Mouse (Mus musculus) neural tube, embryonic 11.5 days (tissue): ENCODE results near the gene 9530068E07Rik. TPM values are rescaled to one million over a fixed set of nuclear protein-coding genes. Genes with fewer than 3 reads are reported as not detected.

Experiments used
- ATAC-seq: fragments of 200-750 bp; cut with Nextera tagmentation; 2 replicates; pipeline ENCODE4 v1.8.0; 2017; ENCODE audit warnings: moderate number of reproducible peaks, mild to moderate bottlenecking, moderate TSS enrichment, moderate library complexity; ENCODE audit not compliant: insufficient read depth, low FRiP score, low TSS enrichment
- DNase-seq: peaks from one replicate; pipeline ENCODE4 v3.0.0-alpha.2; 2015; ENCODE audit warnings: low spot score
- H3K27ac ChIP-seq: fragments of 300-500 bp; sonication (generic); 2 replicates; pipeline ENCODE4 v1.5.1; 2014; ENCODE audit warnings: low read depth, mild to moderate bottlenecking, low read length
- H3K27me3 ChIP-seq: fragments of 300-500 bp; sonication (generic); 2 replicates; pipeline ENCODE4 v1.6.1; 2014; ENCODE audit warnings: mild to moderate bottlenecking, low read length, mixed read lengths; ENCODE audit not compliant: control insufficient read depth, insufficient read depth
- H3K36me3 ChIP-seq: fragments of 300-500 bp; sonication (generic); 2 replicates; pipeline ENCODE4 v1.6.1; 2014; ENCODE audit warnings: mild to moderate bottlenecking, low read length, moderate library complexity, mixed read lengths; ENCODE audit not compliant: control insufficient read depth, insufficient read depth
- H3K4me1 ChIP-seq: fragments of 300-500 bp; sonication (generic); 2 replicates; pipeline ENCODE4 v1.6.1; 2014; ENCODE audit warnings: low read length, mixed read lengths; ENCODE audit not compliant: control insufficient read depth, insufficient read depth
- H3K4me2 ChIP-seq: fragments of 300-500 bp; sonication (generic); 2 replicates; pipeline ENCODE4 v1.6.1; 2014; ENCODE audit warnings: low read depth, mild to moderate bottlenecking, moderate library complexity
- H3K4me3 ChIP-seq: fragments of 300-500 bp; sonication (generic); 2 replicates; pipeline ENCODE4 v1.5.1; 2014; ENCODE audit warnings: low read depth, low read length
- H3K9ac ChIP-seq: fragments of 300-500 bp; sonication (generic); 2 replicates; pipeline ENCODE4 v1.6.1; 2014; ENCODE audit warnings: mild to moderate bottlenecking, low read length
- H3K9me3 ChIP-seq: fragments of 300-500 bp; sonication (generic); 2 replicates; pipeline ENCODE4 v1.6.1; 2016; ENCODE audit warnings: low read length; ENCODE audit not compliant: control insufficient read depth
- WGBS: fragments of 180-500 bp; shearing (Covaris S2); extraction: QIAGEN DNeasy Blood & Tissue Kit; methylation state at CpG from one replicate; pipeline ENCODE4 v1.1.7; 2014; 5-methylcytosine and 5-hydroxymethylcytosine counted together
- polyA plus RNA-seq: library from polyadenylated mRNA; unstranded; fragments of >200 nt; fragmentation: Nextera tagmentation; extraction: Ambion mirVana; gene quantifications from 2 replicates; pipeline ENCODE4 v1.2.1, GENCODE M21; 2014

The 9530068E07Rik gene
- polyA plus RNA-seq, 1 experiment from 2014 or later = 185 TPM

DNA sequence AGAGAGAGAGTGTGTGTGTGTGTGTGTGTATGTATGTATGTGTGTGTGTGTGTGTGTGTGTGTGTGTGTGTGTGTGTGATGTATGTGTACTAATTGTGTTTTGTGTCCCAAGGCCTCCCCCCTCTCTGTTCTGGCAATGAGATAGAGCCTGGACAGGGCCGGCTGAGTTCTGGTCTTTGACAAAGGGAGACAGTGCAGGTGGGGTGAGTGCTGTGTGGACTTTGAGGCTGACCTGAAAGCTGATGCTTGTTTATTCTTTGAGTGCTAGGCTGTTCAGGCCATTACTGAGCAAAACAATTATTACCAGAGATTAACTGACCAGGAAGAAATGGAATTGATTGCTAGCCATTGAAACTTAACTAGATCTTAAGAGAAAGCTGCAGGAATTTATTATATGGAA lies 6.3 kb downstream of the 9530068E07Rik start:
- peaks cover 14% of the 10 kb centered on the region for H3K36me3 ChIP-seq
- WGBS = 71% methylated on average over 1 of the region's 1 CpGs
- H3K4me3 ChIP-seq = no peak overlapping the region
- no peak overlapping the region for H3K27ac ChIP-seq
- no peaks in the 10 kb centered on the region for H3K4me1 ChIP-seq
- DNase-seq (no peak), ATAC-seq (no peak)
- no peaks in the 10 kb centered on the region for H3K27me3 ChIP-seq
- H3K9ac ChIP-seq = no peak overlapping the region
- H3K4me2 ChIP-seq = no peak overlapping the region
- no peaks in the 10 kb centered on the region for H3K9me3 ChIP-seq

DNA sequence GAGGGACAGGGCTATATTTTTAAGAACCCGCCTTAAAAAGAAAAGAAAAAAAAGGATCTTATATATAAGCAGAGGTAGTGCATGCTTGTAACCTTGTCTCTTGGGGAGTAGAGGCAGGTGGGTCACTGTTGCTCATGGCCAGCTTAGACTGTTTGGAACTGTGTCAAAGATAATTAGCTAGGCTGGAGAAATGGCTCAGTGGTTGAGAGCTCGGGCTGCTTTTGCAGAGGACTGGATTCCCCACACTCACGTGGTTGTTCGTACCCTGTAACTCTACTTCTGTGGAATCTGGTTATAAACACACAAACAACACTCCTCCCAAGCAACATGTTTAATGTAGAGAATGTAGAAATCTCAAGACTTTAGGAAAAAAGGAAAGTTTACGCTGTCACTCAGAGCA lies 8.0 kb downstream of the 9530068E07Rik start:
- DNase-seq (no peak), ATAC-seq (no peak)
- H3K4me3 ChIP-seq = no peak overlapping the region
- H3K27ac ChIP-seq = no peak overlapping the region
- H3K9ac ChIP-seq = no peak overlapping the region
- H3K36me3 ChIP-seq = peaks cover 16% of the 10 kb centered on the region
- H3K9me3 ChIP-seq = no peaks in the 10 kb centered on the region
- H3K27me3 ChIP-seq = no peaks in the 10 kb centered on the region
- WGBS = 96% methylated on average over 5 of the region's 5 CpGs
- H3K4me2 ChIP-seq = no peak overlapping the region
- no peaks in the 10 kb centered on the region for H3K4me1 ChIP-seq

DNA sequence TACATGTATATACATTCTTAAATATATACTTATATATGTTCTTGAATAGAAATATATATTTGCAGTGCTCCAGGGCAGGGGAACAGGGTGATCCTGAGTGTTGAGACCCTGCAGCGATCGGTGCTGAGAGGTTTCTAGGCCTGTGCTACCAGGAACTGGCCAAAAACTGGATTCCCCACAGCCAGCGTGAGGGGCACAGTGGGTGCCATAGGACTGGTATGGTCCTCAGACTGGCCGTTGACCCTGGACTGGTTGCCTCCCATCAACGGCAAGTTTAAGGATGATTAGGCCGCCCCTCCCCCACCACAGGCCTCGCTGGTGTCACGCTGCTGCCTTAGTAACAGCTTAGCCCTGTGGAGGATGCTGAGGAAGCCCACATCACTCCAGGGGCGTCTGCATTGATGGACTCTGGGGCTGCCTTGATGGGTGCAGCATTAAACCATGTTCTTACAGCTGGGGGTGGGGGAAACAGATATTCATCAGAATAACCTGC lies 9.0 kb downstream of the 9530068E07Rik start:
- ATAC-seq (no peak), DNase-seq (no peak)
- H3K27me3 ChIP-seq = no peaks in the 10 kb centered on the region
- no peak overlapping the region for H3K4me2 ChIP-seq
- peaks cover 16% of the 10 kb centered on the region for H3K36me3 ChIP-seq
- H3K27ac ChIP-seq = no peak overlapping the region
- no peak overlapping the region for H3K9ac ChIP-seq
- H3K9me3 ChIP-seq = no peaks in the 10 kb centered on the region
- WGBS = 80% methylated on average over 9 of the region's 9 CpGs
- H3K4me1 ChIP-seq = no peaks in the 10 kb centered on the region
- no peak overlapping the region for H3K4me3 ChIP-seq

DNA sequence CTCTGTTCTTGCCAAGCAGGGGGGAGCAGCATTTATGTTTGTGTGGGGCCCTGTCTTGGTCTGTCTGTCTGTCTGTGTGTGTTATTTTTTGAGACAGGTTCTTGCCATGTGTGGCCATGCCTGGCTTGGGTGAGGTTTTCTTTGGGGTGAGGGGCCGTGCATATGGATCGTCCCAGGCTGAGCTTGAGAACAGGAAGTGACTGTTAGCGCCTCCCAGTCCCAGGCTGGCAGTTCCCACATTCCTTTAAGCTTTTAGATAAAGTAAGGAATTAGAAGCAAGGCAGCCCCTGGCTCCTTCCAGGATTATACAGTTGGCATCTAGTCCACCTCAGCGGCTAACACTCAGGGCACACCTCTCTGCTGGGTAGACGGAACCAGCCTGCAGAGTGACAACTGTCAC lies 13.1 kb downstream of the 9530068E07Rik start:
- no peak overlapping the region for H3K4me3 ChIP-seq
- H3K36me3 ChIP-seq = peaks cover 10% of the 10 kb centered on the region
- no peaks in the 10 kb centered on the region for H3K4me1 ChIP-seq
- WGBS = 74% methylated on average over 5 of the region's 5 CpGs
- H3K9me3 ChIP-seq = no peaks in the 10 kb centered on the region; the same call in 1 of the 2 replicates
- H3K27me3 ChIP-seq = no peaks in the 10 kb centered on the region
- no peak overlapping the region for H3K27ac ChIP-seq
- DNase-seq (no peak), ATAC-seq (no peak)
- H3K9ac ChIP-seq = no peak overlapping the region
- H3K4me2 ChIP-seq = no peak overlapping the region

DNA sequence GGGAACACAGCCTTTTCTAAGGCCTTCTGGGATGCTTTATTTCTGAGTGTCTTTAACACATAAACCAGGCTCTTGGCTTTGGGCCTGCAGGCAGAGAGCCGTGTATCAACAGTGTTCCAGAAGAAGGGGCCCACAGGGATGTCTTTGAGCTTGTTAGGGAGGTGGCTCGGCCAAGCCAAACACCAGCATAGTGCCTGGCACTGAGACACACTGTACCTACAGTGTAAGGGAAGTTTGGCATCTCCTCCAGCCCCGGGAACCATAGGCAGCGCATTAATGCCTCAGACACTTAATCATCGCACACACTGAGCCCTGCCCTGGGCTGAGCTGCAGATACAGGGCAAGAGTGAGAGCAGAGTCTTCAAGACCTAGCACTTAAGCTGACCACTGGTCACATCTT lies 22.1 kb downstream of the 9530068E07Rik start:
- H3K4me3 ChIP-seq = no peak overlapping the region
- DNase-seq (no peak), ATAC-seq (no peak)
- H3K27me3 ChIP-seq = no peaks in the 10 kb centered on the region
- no peak overlapping the region for H3K27ac ChIP-seq
- no peaks in the 10 kb centered on the region for H3K9me3 ChIP-seq
- no peaks in the 10 kb centered on the region for H3K36me3 ChIP-seq
- 86% methylated on average over 5 of the region's 5 CpGs for WGBS
- H3K4me2 ChIP-seq = no peak overlapping the region
- H3K4me1 ChIP-seq = peaks cover 8% of the 10 kb centered on the region; the same call in 1 of the 2 replicates
- H3K9ac ChIP-seq = no peak overlapping the region

DNA sequence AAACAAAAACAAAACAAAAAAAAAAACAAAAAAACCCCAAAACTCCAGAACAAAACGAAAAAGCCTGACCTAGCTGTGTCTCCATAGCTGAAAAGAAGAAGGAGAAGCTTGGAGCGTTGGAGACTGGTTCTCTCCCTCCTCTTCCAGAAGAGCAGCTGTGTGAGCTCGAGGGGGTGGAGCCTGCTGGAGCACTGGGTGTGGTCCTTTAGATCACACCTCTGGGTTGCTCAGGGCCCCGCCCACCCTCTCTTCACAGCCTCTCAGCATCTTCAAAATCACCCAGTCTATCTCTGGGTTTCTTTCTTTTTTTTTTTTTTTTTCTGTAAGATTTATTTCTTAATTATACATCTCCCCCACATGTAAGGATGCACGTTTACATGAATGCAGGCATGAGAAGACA lies 23.0 kb downstream of the 9530068E07Rik start:
- Histone ChIP-seq H3K4me1 (peaks cover 8% of the 10 kb centered on the region; the same call in 1 of the 2 replicates), H3K9ac (no peak overlapping the region), H3K4me3 (no peak overlapping the region), H3K9me3 (no peaks in the 10 kb centered on the region), H3K27me3 (no peaks in the 10 kb centered on the region), H3K36me3 (no peaks in the 10 kb centered on the region), H3K27ac (no peak overlapping the region), H3K4me2 (no peak overlapping the region)
- 54% methylated on average over 5 of the region's 5 CpGs for WGBS
- DNase-seq (no peak), ATAC-seq (no peak)

DNA sequence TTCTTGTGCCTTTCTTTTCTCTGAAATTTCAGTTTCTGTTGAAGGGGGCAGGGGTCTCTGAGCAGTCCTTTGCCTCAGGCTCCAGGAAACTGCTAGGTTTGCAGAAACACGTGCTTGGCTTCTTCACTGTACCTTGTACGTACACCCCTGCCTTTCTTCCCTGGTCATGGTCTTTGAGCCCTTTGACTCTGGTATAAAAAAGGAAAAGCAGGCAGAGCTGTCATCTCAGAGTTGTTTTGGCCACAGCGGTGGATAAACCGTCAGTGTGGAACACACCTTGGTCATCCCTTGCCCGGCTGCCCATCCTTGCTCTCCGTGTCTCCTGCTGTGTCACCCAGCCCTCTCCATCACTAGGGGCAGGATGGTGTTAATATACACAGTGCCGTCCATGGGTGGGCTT lies 23.6 kb downstream of the 9530068E07Rik start:
- DNase-seq = no peak
- no peak overlapping the region for H3K4me2 ChIP-seq
- no peaks in the 10 kb centered on the region for H3K9me3 ChIP-seq
- H3K9ac ChIP-seq = no peak overlapping the region
- 77% methylated on average over 7 of the region's 7 CpGs for WGBS
- H3K27me3 ChIP-seq = no peaks in the 10 kb centered on the region
- H3K36me3 ChIP-seq = no peaks in the 10 kb centered on the region
- no peak for ATAC-seq
- no peak overlapping the region for H3K27ac ChIP-seq
- H3K4me3 ChIP-seq = no peak overlapping the region
- H3K4me1 ChIP-seq = peaks cover 8% of the 10 kb centered on the region; the same call in 1 of the 2 replicates

DNA sequence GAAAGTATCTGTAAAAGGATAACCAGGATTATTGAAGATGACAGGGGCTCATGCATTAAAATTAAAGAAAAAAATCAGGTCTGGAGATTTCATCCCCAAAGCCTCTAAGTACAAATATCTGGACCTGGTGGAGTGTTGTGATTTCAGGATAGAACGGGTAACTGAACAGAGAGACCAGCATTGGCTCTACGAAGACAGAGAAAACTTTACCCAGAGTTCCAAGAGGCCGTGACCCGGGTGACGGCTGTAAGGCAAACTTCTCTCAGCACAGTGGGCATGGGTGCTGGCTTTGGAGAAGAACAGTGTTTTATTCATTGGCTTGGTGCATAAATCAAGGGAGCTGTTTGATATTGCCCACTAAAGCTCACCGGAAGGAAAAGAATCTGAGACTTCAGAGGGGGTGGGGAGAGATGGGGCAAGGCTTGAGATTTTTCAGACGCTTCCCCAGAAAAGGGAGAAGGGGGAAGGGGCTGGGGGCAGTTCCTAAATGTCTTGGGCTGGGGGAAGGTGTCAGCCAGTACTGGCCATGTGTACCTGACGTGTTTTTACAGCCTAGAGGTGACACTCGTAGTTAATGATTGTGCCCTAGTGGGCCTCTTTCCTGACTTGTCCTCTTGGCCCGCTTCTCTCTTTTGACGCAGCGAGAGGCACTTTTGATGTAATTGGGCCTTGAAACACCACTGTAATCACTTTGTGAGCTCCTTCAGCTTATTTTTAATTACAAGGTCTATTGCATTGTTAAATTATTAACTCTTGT lies 24.2 kb downstream of the 9530068E07Rik start:
- Histone ChIP-seq H3K27me3 (no peaks in the 10 kb centered on the region), H3K9ac (no peak overlapping the region; the same call in 1 of the 2 replicates), H3K27ac (no peak overlapping the region), H3K36me3 (no peaks in the 10 kb centered on the region), H3K4me2 (no peak overlapping the region), H3K9me3 (no peaks in the 10 kb centered on the region), H3K4me1 (peaks cover 8% of the 10 kb centered on the region; the same call in 1 of the 2 replicates), H3K4me3 (no peak overlapping the region)
- DNase-seq (no peak), ATAC-seq (no peak)
- WGBS = 46% methylated on average over 12 of the region's 12 CpGs
